Mouse (Mus musculus) macrophage (primary cell): Measurements from ENCODE around the gene Creb1. TPM values are rescaled to one million over a fixed set of nuclear protein-coding genes. Genes with fewer than 3 reads are reported as not detected.
"Not testable (repeated sequence)": the region's sequence is repeated elsewhere in the genome, so short reads cannot be mapped to it uniquely, and the experiment has no call there.

ENCODE experiments used
- H3K27ac ChIP-seq: fragments of 350-480 bp; formaldehyde crosslinking; 2 replicates; pipeline ENCODE4 v1.9.0; 2021
- H3K36me3 ChIP-seq: fragments of 350-480 bp; formaldehyde crosslinking; 2 replicates; pipeline ENCODE4 v1.9.0; 2021; ENCODE audit errors: inconsistent target
- H3K4me3 ChIP-seq: fragments of 350-480 bp; formaldehyde crosslinking; 2 replicates; pipeline ENCODE4 v1.9.0; 2021; ENCODE audit errors: inconsistent target
- H3K79me2 ChIP-seq: fragments of 350-480 bp; formaldehyde crosslinking; 2 replicates; pipeline ENCODE4 v1.9.0; 2021; ENCODE audit errors: inconsistent target
- WGBS: methylation state at CpG from one replicate; pipeline ENCODE4 v1.1.7; 2026; ENCODE audit warnings: inconsistent platforms; ENCODE audit not compliant: missing documents; 5-methylcytosine and 5-hydroxymethylcytosine counted together
- polyA plus RNA-seq: library from polyadenylated mRNA; stranded (reverse); fragments of 250-400 nt; gene quantifications from 3 replicates; pipeline ENCODE4 v1.2.4, GENCODE M21; 2018; ENCODE audit warnings: inconsistent platforms

Gene Creb1
- polyA plus RNA-seq, 1 experiment from 2014 or later: 16.4 TPM

DNA sequence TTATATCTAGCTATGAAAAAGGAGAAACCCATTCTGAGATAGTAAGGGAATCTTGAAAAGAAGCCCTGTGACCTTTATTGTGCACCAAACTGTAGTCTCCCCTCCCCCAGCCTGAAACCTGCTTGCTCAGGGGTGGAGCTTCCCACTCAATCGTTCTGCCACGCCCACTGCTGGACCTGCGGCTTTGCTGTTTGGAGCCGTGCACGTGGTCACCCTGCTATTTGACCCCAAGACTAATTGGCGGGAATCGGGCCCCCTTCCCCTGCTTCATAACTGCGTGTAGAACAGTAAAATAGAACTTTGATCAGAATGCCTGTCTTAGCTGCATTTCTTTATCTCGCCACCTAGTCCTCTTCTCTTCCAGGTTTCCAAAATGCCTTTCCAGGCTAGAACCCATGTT lies 45.5 kb downstream of the Creb1 start:
- H3K4me3 ChIP-seq, H3K79me2 ChIP-seq, H3K27ac ChIP-seq: not testable (repeated sequence)
- WGBS: 90% methylated on average over 8 of the region's 9 CpGs
- H3K36me3 ChIP-seq: peaks cover 48% of the 10 kb centered on the region; the same call in 1 of the 2 replicates

- Histone ChIP-seq H3K36me3 (peaks cover 48% of the 10 kb centered on the region; the same call in 1 of the 2 replicates), H3K4me3 (no peak overlapping the region), H3K79me2 (peaks cover 3% of the 10 kb centered on the region; the same call in 1 of the 2 replicates), H3K27ac (no peak overlapping the region)
- 88% methylated on average over 3 of the region's 3 CpGs for WGBS
Measured at GRCm38 (mm10) chr1:64578801-64579200, 46.4 kb downstream of the Creb1 start.

DNA sequence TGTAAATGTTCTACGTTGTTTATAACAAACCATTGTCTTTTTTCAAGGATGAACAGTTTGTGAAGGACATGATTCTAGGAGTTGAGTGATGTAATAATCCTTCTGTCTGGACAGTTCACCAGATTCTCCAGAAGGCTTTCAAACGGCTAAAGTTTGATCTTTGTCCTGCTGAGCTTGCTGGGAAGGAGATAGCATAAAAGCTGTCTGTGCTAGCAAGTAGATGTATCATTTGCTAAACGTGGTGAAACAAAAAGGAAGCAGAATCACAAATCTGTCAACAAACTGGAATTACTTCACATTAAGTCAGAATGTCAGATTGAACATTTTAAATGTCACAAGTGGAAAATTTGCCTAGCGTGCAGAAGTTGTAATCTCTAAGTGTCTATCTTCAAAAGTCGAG lies 66.5 kb downstream of the Creb1 start:
- Histone ChIP-seq H3K4me3 (no peak overlapping the region), H3K79me2 (peaks cover 12% of the 10 kb centered on the region; the same call in 1 of the 2 replicates), H3K36me3 (no peaks in the 10 kb centered on the region), H3K27ac (no peak overlapping the region)
- 57% methylated on average over 5 of the region's 5 CpGs for WGBS

DNA sequence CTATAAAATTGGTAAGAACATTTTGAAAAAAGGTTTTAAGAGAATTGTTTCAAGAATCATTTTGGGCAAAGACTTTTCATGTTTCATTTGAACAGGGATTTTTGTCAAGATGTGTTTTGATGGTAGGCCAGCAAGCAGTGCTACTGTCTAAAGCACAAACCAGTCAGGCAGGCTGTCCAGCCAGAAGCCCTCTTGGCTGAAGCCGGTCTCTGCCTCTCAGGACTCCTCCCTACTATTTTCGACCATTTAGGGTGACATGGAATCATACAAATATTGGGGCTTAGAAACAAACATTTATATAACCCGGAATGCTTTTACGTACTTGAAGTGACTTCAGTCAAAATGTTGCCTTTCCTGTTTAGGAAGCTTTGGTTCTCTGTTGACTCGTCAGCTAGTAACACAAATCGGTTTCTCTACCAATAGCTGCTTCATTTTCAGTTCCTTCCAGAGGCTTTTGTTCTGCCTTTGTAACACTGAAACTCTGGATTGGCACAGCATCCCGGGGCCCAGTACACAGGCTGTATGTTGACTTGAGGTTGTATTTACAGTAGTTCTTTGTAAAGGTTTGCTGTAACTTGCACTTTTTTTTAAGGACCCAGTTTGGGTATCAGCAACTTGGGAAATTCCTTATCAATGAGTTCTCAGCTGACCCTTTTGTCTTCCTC lies 68.1 kb downstream of the Creb1 start:
- H3K4me3 ChIP-seq: no peak overlapping the region
- H3K27ac ChIP-seq: no peak overlapping the region

GRCm38 (mm10) chr1:64601242-64601842 lies 68.9 kb downstream of the Creb1 start:
- no peaks in the 10 kb centered on the region for H3K36me3 ChIP-seq
- 100% methylated on average over 6 of the region's 6 CpGs for WGBS
- no peak overlapping the region for H3K27ac ChIP-seq
- no peak overlapping the region for H3K4me3 ChIP-seq
- H3K79me2 ChIP-seq: no peaks in the 10 kb centered on the region; the same call in 1 of the 2 replicates

More for the DNA sequence above, 68.1 kb downstream of the Creb1 start:
- Histone ChIP-seq H3K36me3 (no peaks in the 10 kb centered on the region), H3K79me2 (no peaks in the 10 kb centered on the region; the same call in 1 of the 2 replicates)
- WGBS: 63% methylated on average over 7 of the region's 7 CpGs

DNA sequence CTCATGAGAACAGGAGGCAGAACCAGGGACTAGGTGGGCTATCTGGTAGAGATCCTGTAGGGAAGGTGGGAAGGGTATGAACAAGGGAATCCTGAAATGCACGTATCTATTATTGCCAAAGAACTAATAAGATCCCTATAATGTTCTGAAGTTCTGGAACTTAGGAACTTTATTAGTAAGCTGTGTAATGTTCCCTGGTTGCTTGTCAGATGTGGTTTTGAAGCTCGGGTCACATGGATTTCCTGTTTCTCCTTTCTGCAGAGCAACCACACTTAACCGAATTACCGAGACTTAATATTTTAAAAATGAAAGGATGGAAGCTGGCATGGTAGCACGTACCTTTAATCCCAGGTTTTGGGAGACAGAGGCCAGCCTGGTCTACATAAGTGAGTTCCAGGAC lies 70.9 kb downstream of the Creb1 start:
- Histone ChIP-seq H3K27ac (peak overlapping the region; percentile 37), H3K4me3 (no peak overlapping the region), H3K36me3 (peaks cover 12% of the 10 kb centered on the region), H3K79me2 (no peaks in the 10 kb centered on the region)
- WGBS: 7% methylated on average over 5 of the region's 5 CpGs

DNA sequence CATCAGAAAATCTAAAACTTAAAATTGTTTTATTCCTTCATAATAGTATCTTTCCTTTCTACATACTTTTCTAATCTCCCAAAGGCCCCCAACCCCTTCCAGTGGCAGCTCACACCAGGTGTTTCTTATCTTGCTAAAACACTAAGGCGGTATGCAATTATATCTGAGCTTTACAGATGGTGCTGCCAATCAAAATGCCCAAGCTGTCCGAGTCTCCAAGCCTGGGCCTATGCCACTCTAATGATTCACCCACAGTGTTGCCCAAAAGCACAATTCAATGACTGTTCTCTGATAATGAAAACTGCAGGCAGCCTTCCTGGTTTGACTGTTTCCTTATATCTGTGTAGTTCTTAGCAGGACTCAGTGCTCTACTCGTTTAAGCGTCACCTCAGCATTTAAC lies 76.7 kb downstream of the Creb1 start:
- Histone ChIP-seq H3K36me3 (peaks cover 21% of the 10 kb centered on the region), H3K4me3 (no peak overlapping the region), H3K27ac (no peak overlapping the region), H3K79me2 (no peaks in the 10 kb centered on the region)
- WGBS: 88% methylated on average over 4 of the region's 4 CpGs

DNA sequence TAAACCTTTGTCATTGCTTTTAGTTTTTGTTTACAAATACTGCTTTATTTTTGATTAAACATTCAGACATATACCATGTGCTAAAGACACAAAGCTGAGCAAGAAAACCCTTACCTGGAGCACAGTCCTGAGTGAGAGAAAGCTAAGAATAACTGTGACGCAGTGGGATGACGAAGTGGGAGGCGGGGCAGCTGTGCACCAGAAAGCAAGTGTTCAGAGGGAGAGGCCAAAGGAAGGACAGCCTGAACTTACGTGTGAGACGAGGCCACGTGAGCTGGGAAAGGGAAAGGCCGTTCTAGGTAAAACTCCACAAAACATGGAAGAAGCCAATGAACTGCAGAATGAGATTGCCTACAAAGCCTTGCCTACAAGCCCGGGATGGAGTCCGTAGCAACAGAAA lies 77.5 kb downstream of the Creb1 start:
- 99% methylated on average over 9 of the region's 9 CpGs for WGBS
- no peak overlapping the region for H3K27ac ChIP-seq
- no peak overlapping the region for H3K4me3 ChIP-seq
- peaks cover 25% of the 10 kb centered on the region for H3K36me3 ChIP-seq
- no peaks in the 10 kb centered on the region for H3K79me2 ChIP-seq

GRCm38 (mm10) chr1:64614311-64614710 lies 81.9 kb downstream of the Creb1 start:
- Histone ChIP-seq H3K27ac (no peak overlapping the region), H3K4me3 (no peak overlapping the region), H3K79me2 (no peaks in the 10 kb centered on the region), H3K36me3 (peaks cover 13% of the 10 kb centered on the region)
- 92% methylated on average over 9 of the region's 9 CpGs for WGBS

- Histone ChIP-seq H3K4me3 (no peak overlapping the region), H3K79me2 (no peaks in the 10 kb centered on the region), H3K27ac (no peak overlapping the region), H3K36me3 (peaks cover 13% of the 10 kb centered on the region)
- WGBS: 92% methylated on average over 10 of the region's 10 CpGs
Measured at GRCm38 (mm10) chr1:64614801-64615345, 82.4 kb downstream of the Creb1 start.

DNA sequence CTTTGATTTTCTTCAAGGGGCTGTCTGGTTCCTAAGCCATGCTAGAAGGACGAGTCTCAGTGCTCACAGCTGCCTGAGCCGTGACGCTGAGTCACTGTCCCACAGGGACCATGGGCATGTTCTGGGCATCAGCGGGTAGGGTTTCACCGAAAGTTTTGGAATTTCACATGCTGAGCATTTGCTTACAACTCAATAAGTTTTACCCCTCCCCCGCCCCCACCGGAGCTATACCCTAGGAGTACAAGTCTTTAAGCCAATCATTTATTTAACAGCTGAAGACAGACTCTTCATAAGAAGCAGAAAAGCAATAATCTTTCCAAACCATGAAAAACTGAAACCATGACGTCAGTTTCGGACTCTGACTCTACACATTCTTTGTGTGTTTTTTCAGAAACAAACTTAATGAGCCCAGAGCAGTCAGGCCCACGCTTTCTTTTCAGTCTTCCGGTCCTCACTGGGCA lies 83.1 kb downstream of the Creb1 start:
- Histone ChIP-seq H3K4me3 (no peak overlapping the region), H3K36me3 (peaks cover 13% of the 10 kb centered on the region), H3K27ac (no peak overlapping the region), H3K79me2 (no peaks in the 10 kb centered on the region)
- WGBS: 80% methylated on average over 11 of the region's 11 CpGs

DNA sequence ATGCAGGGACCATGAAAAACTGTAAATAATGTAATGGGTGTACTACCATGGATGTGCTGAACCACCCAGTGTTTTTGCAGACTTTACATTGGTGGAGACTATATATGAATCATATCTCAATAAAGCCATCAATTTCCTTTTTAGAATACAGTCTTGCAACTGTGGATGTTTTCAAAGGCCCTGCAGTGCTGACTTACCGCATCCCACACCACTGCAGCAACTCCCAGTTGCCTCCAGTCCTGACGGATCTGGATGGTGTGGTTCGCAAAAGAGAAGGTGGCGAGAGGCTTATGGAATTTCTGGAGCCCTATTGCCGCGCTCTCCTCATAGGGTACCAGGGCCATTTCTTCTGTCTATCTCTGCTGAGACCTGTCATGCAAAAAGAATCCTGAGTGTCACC lies 83.6 kb downstream of the Creb1 start:
- peaks cover 13% of the 10 kb centered on the region; the same call in 1 of the 2 replicates for H3K36me3 ChIP-seq
- no peaks in the 10 kb centered on the region for H3K79me2 ChIP-seq
- H3K4me3 ChIP-seq: peak overlapping the region; percentile 74
- 91% methylated on average over 6 of the region's 6 CpGs for WGBS
- peak overlapping the region; percentile 79; the same call in 1 of the 2 replicates for H3K27ac ChIP-seq

DNA sequence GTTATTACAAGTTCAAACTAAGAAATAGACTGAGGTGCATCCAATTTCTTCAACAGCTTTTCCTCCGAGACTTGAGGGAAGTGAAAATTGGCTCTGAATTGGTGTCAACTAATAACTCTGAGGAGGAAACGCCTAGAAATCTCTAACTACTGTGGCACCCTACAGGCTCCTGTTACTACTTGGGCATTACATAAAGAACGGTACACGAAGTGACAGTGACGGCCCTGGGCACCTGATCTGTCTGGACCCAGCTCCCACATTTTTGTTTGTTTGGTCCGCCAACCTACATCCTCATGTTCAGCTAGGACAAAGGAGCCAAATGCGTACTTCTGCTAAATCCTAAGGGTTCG lies 84.1 kb downstream of the Creb1 start:
- Histone ChIP-seq H3K4me3 (peak overlapping the region; percentile 74), H3K27ac (peak overlapping the region; percentile 79), H3K36me3 (peaks cover 13% of the 10 kb centered on the region; the same call in 1 of the 2 replicates), H3K79me2 (no peaks in the 10 kb centered on the region)
- WGBS: under 1% methylated on average over 8 of the region's 8 CpGs

DNA sequence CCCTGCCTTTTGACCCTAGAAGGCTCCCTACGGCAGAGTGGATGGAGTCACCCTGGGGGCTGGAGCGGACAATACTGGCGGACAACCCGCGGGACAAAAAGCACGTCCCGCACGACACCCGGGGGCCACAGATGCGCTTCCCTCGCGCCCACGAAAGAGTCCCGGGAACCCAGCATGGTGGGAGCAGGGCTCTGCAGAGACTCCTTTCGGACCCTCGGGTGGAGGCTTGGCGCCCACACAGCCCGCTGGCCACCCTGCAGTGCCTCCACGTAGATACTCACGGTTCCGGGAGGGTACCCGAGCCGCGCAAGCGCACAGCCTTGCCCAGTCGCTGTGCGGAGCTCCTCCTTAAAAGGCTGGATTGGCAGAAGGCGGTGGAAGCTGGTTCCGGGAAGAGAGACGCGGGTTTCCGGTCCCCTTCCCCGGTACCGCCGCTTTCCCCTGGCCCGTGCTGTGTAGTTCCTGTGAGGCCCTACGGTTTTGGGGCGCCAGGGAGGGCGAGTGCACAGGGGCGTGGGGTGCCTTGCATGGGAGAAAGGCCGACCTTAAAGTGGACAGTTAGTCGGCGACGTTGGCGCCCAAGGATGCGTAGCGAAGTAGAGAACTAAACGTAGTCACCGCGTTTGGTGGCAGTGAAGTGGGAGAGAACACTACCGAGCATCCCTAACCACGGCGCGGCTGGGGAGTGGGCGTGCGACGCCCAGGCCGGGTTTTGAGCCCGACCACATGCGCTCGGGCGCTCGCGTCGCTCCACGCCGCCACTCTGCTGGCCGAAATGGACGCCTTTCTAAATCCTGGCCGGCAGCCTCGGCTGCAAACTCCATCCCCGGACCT lies 84.7 kb downstream of the Creb1 start, which contains the start of gene Mettl21a:
TSS of gene Mettl21a (minus strand) at position 362 of the 834 bp plus-strand sequence.
- 1% methylated on average over 72 of the region's 72 CpGs for WGBS
- H3K79me2 ChIP-seq: no peaks in the 10 kb centered on the region
- peak within 1 kb of the TSS; percentile 79 for H3K27ac ChIP-seq
- H3K4me3 ChIP-seq: peak within 1 kb of the TSS; percentile 74
- peaks cover 13% of the 10 kb centered on the region; the same call in 1 of the 2 replicates for H3K36me3 ChIP-seq
